Mouse (Mus musculus) skeletal muscle tissue, postnatal 0 days (tissue): Measurements from ENCODE around the gene Vmn1r93. TPM values are rescaled to one million over a fixed set of nuclear protein-coding genes. Genes with fewer than 3 reads are reported as not detected.

Experiments
- polyA plus RNA-seq: library from polyadenylated mRNA; unstranded; fragments of >200 nt; fragmentation: Nextera tagmentation; extraction: Ambion mirVana; gene quantifications from 2 replicates; pipeline ENCODE4 v1.2.1, GENCODE M21; 2015

The Vmn1r93 gene
- polyA plus RNA-seq: not detected in 2 replicates

DNA sequence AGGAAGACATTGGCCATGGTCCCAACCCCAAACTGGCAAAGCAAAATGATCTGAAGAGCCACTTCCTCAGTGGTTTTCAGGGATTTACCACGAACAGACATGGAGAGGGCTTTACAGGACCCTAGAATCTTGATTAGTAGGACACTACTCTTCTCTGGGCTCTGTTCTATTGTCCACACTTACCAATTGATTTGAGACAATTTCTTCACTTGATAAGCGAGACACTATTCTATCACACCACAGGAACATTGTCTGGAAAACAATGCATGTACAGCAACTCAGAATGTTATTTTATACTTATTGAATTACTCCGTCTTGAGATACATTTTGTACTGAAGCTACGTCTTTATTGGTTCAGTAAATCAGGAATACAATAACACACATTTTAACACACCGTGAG lies at the start of gene Vmn1r93:
Gene Vmn1r93, minus strand, starts transcription at position 101 of the 400 bp plus-strand sequence.

DNA sequence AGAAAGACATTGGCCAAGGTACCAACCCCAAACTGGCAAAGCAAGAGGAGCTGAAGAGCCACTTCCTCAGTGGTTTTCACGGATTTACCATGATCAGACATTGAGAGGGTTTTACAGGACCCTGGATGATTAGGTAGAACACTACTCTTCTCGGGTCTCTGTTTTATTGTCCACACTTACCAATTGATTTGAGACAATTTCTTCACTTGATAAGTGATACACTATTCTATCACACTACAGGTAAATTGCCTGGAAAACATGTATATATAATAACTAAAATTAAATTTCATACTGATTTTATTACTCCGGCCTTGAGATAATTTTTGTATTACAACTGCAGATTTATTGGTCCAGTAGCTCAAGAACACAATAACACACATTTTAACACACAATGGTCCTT lies 29.4 kb upstream of the Vmn1r93 start, which contains the start of gene Vmn1r94:
Gene Vmn1r94, minus strand, starts transcription at position 101 of the 400 bp plus-strand sequence.

DNA sequence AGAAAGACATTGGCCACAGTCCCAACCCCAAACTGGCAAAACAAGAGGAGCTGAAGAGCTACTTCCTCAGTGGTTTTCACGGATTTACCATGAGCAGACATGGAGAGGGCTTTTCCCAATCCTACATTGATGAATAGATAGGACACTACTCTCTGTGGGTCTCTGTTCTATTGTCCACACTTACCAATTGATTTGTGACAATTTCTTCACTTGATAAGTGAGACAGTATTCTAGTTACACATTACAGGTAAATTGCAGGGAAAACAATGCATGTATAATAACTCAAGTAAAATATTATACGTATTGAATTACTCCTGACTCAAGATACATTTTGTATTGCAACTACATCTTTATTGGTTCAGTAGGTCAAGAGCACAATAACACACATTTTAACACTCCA lies 16.4 kb downstream of the Vmn1r93 start, which contains the start of gene Gm16442:
Gene Gm16442, minus strand, starts transcription at position 101 of the 400 bp plus-strand sequence.

DNA sequence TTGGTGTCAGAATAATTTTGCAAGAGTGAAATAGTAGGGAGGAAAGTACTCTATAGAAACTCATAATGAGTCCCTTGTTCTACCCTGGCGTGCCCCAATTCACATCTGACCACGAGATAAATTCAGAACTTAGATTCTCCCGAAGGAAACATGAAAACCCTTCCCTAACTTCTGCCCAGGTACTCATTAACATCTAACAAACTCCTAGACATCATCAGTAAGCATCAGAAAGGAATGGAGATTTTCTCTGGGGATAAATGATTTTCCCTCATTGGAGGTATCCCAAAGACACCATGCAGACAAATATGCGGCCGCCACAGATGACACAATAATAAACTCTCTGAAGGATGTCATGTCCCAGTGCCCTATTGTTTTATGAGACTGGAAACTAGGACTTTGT lies 39.5 kb downstream of the Vmn1r93 start, which contains the start of gene Vmn1r91:
Gene Vmn1r91, plus strand, starts transcription at position 301 of the 400 bp plus-strand sequence.

Other genes with a start within 250 kb of the Vmn1r93 start
- gene Pvr, start 217.9 kb downstream of the Vmn1r93 start, polyA plus RNA-seq: 15.0 and 18.2 TPM in 2 replicates
- gene Igsf23, start 188.3 kb downstream of the Vmn1r93 start, polyA plus RNA-seq: 0.07 and 0.13 TPM in 2 replicates
- not detected in 2 replicates for gene Ceacam20, start 173.7 kb downstream of the Vmn1r93 start, polyA plus RNA-seq
- not detected in 2 replicates for gene Nlrp9b, start 147.6 kb downstream of the Vmn1r93 start, polyA plus RNA-seq
- gene Vmn1r91, start 39.4 kb downstream of the Vmn1r93 start, polyA plus RNA-seq: not detected in 2 replicates
- not detected in 2 replicates for gene Gm16442, start 16.5 kb downstream of the Vmn1r93 start, polyA plus RNA-seq
- gene Vmn1r94, start 29.3 kb upstream of the Vmn1r93 start, polyA plus RNA-seq: not detected in 2 replicates
- not detected in 2 replicates for gene Vmn1r95, start 54.6 kb upstream of the Vmn1r93 start, polyA plus RNA-seq
- not detected in 2 replicates for gene Gm6164, start 66.5 kb upstream of the Vmn1r93 start, polyA plus RNA-seq
- gene Gm4498, start 94.7 kb upstream of the Vmn1r93 start, polyA plus RNA-seq: not detected in 2 replicates
- not detected in 2 replicates for gene Gm5890, start 123.7 kb upstream of the Vmn1r93 start, polyA plus RNA-seq
- gene Gm4133, start 195.0 kb upstream of the Vmn1r93 start, polyA plus RNA-seq: not detected in 2 replicates
- gene Gm5728, start 236.3 kb upstream of the Vmn1r93 start, polyA plus RNA-seq: not detected in 2 replicates